Mouse (Mus musculus) limb, embryonic 13.5 days (tissue): Measurements from ENCODE around the gene BC024978. TPM values are rescaled to one million over a fixed set of nuclear protein-coding genes. Genes with fewer than 3 reads are reported as not detected.
A peak's percentile ranks its signal among the peaks of the same experiment; 100 is the strongest.

Experiments used
- ATAC-seq: fragments of 200-750 bp; cut with Nextera tagmentation; 2 replicates; pipeline ENCODE4 v1.8.0; 2017; ENCODE audit warnings: low read depth, moderate number of reproducible peaks, moderate TSS enrichment; ENCODE audit not compliant: low FRiP score
- H3K27ac ChIP-seq: fragments of 300-500 bp; sonication (generic); 2 replicates; pipeline ENCODE4 v1.5.1; 2015; ENCODE audit warnings: inconsistent platforms, mild to moderate bottlenecking, moderate library complexity
- H3K27me3 ChIP-seq: fragments of 300-500 bp; sonication (generic); 2 replicates; pipeline ENCODE4 v1.6.1; 2015; ENCODE audit warnings: mild to moderate bottlenecking, inconsistent platforms
- H3K36me3 ChIP-seq: fragments of 300-500 bp; sonication (generic); 2 replicates; pipeline ENCODE4 v1.6.1; 2015; ENCODE audit warnings: inconsistent platforms, mild to moderate bottlenecking, moderate library complexity
- H3K4me1 ChIP-seq: fragments of 300-500 bp; sonication (generic); 2 replicates; pipeline ENCODE4 v1.6.1; 2015; ENCODE audit warnings: inconsistent platforms
- H3K4me2 ChIP-seq: fragments of 300-500 bp; sonication (generic); replicated peaks from 2 replicates; pipeline ENCODE4 v1.6.1; 2015; ENCODE audit warnings: inconsistent platforms, mild to moderate bottlenecking, moderate library complexity
- H3K4me3 ChIP-seq: fragments of 300-500 bp; sonication (generic); 2 replicates; pipeline ENCODE4 v1.5.1; 2015; ENCODE audit warnings: moderate library complexity, mild to moderate bottlenecking, inconsistent platforms
- H3K9ac ChIP-seq: fragments of 300-500 bp; sonication (generic); 2 replicates; pipeline ENCODE4 v1.6.1; 2015; ENCODE audit warnings: mild to moderate bottlenecking, inconsistent platforms
- H3K9me3 ChIP-seq: fragments of 300-500 bp; sonication (generic); 2 replicates; pipeline ENCODE4 v1.6.1; 2016; ENCODE audit warnings: inconsistent platforms
- WGBS: fragments of 180-500 bp; shearing (Covaris S2); methylation state at CpG from one replicate; pipeline ENCODE4 v1.1.7; 2015; 5-methylcytosine and 5-hydroxymethylcytosine counted together
- polyA plus RNA-seq: library from polyadenylated mRNA; unstranded; fragments of >200 nt; fragmentation: Nextera tagmentation; extraction: Ambion mirVana; gene quantifications from 2 replicates; pipeline ENCODE4 v1.2.1, GENCODE M21; 2015

BC024978 gene
- 3.6 TPM in 2 replicates for polyA plus RNA-seq

DNA sequence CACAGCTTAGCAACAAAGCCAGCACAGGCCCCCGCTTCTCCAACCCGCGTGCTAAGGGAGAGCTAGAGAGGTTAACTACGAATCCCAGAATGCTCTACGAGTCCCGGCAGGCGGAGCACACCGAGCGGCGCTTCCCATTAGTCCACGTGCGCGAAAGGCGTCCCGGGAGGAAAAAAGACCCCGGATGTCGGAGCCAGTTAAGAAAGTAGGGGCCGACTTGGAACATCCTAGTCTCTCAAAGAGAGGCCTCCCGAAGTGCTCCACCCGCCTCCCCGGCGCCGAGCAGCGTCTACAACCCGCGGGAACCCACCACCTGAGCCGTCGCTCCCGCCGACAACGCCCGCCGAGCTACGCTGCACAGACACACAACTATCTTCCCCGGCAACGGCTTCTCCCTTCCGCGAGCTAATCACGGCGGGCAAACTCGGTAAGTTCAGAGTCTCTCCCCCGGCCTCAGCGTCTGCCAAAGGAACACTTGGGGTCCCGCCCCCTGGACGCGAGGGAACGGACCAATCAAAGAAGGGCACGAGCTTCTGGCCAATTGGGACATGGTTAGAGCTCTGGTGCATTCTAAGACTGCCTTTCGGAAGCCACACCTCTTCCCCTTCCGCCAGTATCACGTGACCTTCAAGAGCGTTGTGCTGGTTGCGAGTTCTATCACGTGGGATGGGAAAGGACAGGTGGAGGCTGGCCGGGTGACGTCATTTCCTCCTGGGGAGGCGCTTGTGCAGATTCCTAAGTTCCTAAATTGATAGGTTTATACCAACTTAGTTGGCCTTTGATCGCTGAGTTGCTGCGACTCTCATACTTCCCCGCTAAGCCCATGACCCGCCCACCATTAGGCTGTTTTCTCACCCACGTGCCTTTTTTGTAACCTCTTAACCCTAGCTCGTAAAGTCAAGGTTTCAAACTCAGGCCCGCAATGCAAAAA is at the start of gene BC024978, which contains the start of gene Snrpa:
TSS of gene BC024978 (plus strand) at position 101 of the 931 bp plus-strand sequence.
TSS of gene Snrpa (minus strand) at position 591 of the 931 bp plus-strand sequence.
- peaks cover 44% of the 10 kb centered on the region for H3K36me3 ChIP-seq
- under 1% methylated on average over 64 of the region's 64 CpGs for WGBS
- H3K4me2 ChIP-seq: peak within 1 kb of the TSS; percentile 82
- peak within 1 kb of the TSS; percentile 99 for H3K27ac ChIP-seq
- H3K27me3 ChIP-seq: no peaks in the 10 kb centered on the region
- ATAC-seq: peak; percentile 99
- H3K4me1 ChIP-seq: peaks cover 18% of the 10 kb centered on the region
- peak within 1 kb of the TSS; percentile 86 for H3K9ac ChIP-seq
- peak within 1 kb of the TSS; percentile 80 for H3K4me3 ChIP-seq
- no peaks in the 10 kb centered on the region for H3K9me3 ChIP-seq

DNA sequence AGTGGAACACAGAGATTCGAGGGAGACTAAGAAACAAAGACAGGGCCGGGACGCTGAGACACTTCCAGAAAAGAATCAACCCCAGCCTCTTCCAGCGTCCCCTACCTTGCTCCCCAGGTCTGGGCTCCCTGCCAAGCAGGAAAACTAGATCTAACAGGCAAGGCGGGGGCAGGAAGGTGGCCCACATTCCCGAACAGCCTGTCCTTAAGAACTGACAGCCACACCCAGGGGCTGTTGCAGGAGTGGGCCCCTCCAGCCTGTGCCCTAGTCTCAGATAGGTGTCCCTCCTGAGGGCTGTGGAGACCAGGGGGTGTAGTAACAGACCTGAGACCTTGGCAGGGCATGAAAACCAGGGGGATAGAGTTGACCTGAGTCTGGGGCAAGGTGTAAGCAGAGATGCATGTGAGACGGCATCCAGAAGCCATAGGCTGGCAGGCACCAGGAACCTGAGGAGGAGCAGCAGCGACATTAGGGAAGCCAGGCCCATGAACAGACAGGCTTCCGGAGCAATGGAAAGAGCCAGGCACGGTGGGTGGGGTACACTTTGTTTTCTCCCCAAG is 42.3 kb upstream of the BC024978 start, which contains the start of gene Cyp2t4:
TSS of gene Cyp2t4 (plus strand) at position 510 of the 560 bp plus-strand sequence.
- no peaks in the 10 kb centered on the region for H3K27me3 ChIP-seq
- peak within 1 kb of the TSS; percentile 48; the same call in 1 of the 2 replicates for H3K27ac ChIP-seq
- H3K9ac ChIP-seq: peak within 1 kb of the TSS; percentile 31; the same call in 1 of the 2 replicates
- H3K9me3 ChIP-seq: no peaks in the 10 kb centered on the region
- 56% methylated on average over 10 of the region's 10 CpGs for WGBS
- peaks cover 8% of the 10 kb centered on the region for H3K4me1 ChIP-seq
- H3K36me3 ChIP-seq: peaks cover 13% of the 10 kb centered on the region
- no peak within 1 kb of the TSS for H3K4me3 ChIP-seq
- no peak within 1 kb of the TSS for H3K4me2 ChIP-seq
- ATAC-seq: no peak

DNA sequence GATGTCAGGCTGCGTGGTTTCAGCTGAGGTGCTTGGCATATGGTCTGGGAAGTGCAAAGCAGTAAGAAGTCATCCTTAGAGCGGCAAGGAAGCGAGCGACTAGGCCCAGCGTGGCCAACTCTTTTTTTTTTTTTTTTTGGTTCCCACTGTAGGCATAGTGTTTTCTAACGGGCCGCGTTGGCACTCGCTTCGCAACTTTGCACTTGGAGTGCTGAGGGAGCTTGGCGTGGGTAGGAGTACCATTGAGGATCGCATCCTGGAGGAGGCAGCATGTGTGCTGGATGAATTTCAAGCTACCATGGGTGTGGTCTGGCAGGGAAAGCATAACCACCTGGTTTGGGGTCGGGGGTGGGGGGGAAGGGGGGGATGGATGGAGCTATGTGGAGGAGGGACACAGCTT is 39.6 kb upstream of the BC024978 start:
- no peak for ATAC-seq
- Histone ChIP-seq H3K4me2 (no peak overlapping the region), H3K4me3 (no peak overlapping the region), H3K9me3 (no peaks in the 10 kb centered on the region), H3K36me3 (peaks cover 35% of the 10 kb centered on the region), H3K27me3 (no peaks in the 10 kb centered on the region), H3K27ac (no peak overlapping the region), H3K9ac (no peak overlapping the region), H3K4me1 (peaks cover 14% of the 10 kb centered on the region)
- WGBS: 79% methylated on average over 13 of the region's 13 CpGs

DNA sequence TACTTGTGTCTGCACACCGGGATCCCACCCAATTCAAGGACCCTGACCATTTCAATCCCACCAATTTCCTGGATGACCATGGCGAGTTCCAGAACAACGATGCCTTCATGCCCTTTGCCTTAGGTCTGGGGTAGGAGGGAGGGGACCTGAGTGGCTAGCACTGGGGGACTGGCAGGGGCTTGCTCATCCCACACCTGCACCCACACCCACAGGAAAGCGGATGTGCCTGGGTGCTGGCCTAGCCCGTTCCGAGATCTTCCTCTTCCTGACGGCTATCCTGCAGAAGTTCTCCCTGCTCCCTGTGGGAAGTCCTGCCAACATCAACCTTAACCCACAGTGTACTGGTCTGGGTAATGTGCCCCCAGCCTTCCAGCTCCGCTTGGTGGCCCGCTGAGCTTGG is 37.4 kb upstream of the BC024978 start:
- WGBS: 92% methylated on average over 9 of the region's 9 CpGs

DNA sequence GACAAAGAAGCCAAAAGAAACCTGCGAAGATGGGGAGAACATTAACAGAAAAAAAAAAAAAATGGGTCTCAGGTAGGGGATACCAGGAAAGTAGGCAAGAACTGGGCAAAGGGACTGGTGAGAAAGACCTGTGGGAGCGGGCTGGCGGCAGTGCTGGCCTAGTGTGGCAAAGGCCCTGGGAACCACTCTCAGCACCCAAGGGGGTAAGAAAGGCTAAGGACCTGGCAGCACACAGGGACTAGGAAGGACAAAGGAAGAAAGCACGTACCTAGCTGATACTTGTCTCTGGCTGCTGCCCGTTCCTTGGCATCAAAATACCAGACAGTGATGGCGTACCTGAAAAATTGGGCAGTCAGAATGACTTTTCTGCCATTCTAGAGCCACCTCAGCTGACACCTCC is 36.3 kb upstream of the BC024978 start:
- Histone ChIP-seq H3K9ac (no peak overlapping the region), H3K27me3 (no peaks in the 10 kb centered on the region), H3K27ac (no peak overlapping the region), H3K4me1 (peaks cover 29% of the 10 kb centered on the region), H3K4me2 (no peak overlapping the region), H3K36me3 (peaks cover 67% of the 10 kb centered on the region), H3K9me3 (no peaks in the 10 kb centered on the region), H3K4me3 (no peak overlapping the region)
- 97% methylated on average over 6 of the region's 6 CpGs for WGBS
- ATAC-seq: no peak

More for the DNA sequence above, 37.4 kb upstream of the BC024978 start:
- Histone ChIP-seq H3K4me3 (no peak overlapping the region), H3K9me3 (no peaks in the 10 kb centered on the region), H3K4me2 (no peak overlapping the region), H3K4me1 (peaks cover 23% of the 10 kb centered on the region), H3K9ac (no peak overlapping the region), H3K36me3 (peaks cover 57% of the 10 kb centered on the region), H3K27ac (no peak overlapping the region), H3K27me3 (no peaks in the 10 kb centered on the region)
- ATAC-seq: no peak

DNA sequence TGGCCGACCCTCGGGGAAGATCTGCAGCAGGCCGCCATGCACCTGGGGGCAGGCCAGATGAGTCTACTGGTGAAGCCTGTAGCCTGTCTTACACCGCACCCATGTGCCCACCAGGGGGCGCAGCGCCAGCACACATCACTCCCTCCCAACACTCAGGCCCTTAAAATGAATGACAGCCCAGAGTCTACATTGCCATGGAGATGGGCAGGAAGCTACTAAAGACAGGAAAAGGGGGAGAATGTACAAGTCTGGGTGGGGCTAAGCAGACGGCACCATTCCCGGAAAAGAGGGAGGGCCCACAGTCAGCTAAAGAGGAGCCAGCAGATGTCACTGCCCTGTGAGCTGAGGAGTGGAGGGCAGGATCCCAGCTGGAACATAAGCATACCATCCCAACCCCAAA is 35.7 kb upstream of the BC024978 start:
- Histone ChIP-seq H3K9ac (no peak overlapping the region), H3K27ac (no peak overlapping the region; the same call in 1 of the 2 replicates), H3K4me3 (no peak overlapping the region), H3K9me3 (no peaks in the 10 kb centered on the region), H3K4me2 (0 out of 2 replicates have a peak overlapping the region, but pooled peaks have one; percentile 11), H3K27me3 (no peaks in the 10 kb centered on the region), H3K4me1 (peaks cover 35% of the 10 kb centered on the region), H3K36me3 (peaks cover 73% of the 10 kb centered on the region)
- ATAC-seq: peak; percentile 92
- WGBS: 16% methylated on average over 8 of the region's 8 CpGs

DNA sequence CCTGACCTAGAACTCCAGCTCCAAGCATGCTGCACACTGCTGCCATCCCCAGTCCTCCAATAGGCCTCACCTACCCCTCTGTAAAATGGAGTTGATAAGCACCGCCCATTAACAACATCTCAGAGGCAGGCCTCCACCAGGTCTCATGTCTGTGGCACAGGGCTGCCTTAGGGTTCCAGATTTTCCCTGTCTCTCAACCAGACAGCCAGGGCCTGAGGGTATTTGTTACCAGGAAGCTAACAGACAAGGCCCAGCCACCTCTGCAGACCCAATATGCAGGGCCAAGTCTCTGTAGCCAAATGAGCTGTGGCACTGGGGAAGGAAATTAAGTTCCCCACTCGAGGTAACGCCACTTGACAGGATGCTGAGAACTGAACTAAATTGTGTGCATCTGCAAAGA is 34.7 kb upstream of the BC024978 start:
- ATAC-seq: no peak
- H3K36me3 ChIP-seq: peaks cover 77% of the 10 kb centered on the region
- no peaks in the 10 kb centered on the region for H3K27me3 ChIP-seq
- no peak overlapping the region for H3K4me2 ChIP-seq
- H3K9me3 ChIP-seq: no peaks in the 10 kb centered on the region
- H3K4me1 ChIP-seq: peaks cover 44% of the 10 kb centered on the region
- no peak overlapping the region for H3K27ac ChIP-seq
- WGBS: 86% methylated on average over 3 of the region's 3 CpGs
- no peak overlapping the region for H3K4me3 ChIP-seq
- H3K9ac ChIP-seq: 0 out of 2 replicates have a peak overlapping the region, but pooled peaks have one; percentile 19

DNA sequence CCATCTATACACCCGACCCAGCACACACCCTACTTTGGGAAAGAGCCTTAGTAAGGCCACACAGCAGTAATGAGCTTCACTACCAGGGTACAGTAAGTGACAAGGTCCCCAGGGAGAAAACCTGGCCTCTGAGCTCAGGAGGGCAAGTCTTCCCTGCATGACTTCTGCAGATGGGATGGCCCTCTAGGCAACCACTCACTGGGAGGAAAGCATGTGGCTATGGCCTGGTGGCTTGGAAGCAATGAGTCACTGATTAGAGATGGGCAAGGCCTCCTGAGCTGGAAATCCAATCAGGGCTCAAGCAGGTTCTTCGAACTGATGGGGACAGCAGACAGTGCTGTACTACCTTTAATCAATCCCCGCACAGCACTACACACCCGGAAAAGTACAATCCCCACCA is 33.8 kb upstream of the BC024978 start:
- H3K4me2 ChIP-seq: no peak overlapping the region
- no peaks in the 10 kb centered on the region for H3K9me3 ChIP-seq
- no peak overlapping the region for H3K4me3 ChIP-seq
- peaks cover 44% of the 10 kb centered on the region for H3K4me1 ChIP-seq
- H3K27ac ChIP-seq: no peak overlapping the region
- H3K9ac ChIP-seq: 0 out of 2 replicates have a peak overlapping the region, but pooled peaks have one; percentile 19
- H3K36me3 ChIP-seq: peaks cover 77% of the 10 kb centered on the region
- H3K27me3 ChIP-seq: no peaks in the 10 kb centered on the region
- 87% methylated on average over 4 of the region's 4 CpGs for WGBS
- ATAC-seq: no peak

DNA sequence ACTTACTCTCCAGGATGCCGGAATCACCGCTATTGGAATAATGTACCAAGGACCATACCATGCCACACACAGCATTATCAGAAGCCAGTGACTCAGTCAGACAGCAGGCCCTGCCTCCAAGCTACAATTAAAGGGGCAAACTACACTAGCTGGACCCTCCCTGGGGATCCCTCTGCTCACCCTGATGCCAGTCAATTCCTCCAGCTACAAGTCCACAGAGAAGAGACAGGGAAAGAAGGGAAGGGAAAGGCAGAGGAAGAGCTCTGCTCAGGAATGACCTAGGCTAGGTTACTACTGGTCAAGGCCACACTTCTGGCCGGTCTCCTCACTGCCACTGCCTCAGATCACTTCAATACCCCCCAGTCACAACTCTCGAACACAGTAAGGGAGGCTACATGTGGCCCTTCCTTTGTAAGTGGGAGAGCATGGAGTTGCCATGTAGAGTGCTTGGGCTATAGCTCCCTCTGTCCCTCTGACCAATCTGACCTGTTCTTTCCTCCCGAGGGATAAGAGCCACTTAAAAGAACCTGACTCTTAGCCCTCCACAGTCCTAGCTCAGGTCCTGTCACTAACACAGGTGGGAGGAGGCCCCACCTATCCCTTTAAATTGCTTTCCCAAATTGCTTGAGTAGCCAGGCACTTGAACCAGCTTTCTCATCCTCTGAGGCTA is 32.7 kb upstream of the BC024978 start:
- Histone ChIP-seq H3K36me3 (peaks cover 68% of the 10 kb centered on the region), H3K9me3 (no peaks in the 10 kb centered on the region), H3K4me3 (peak overlapping the region; percentile 11; the same call in 1 of the 2 replicates), H3K27ac (no peak overlapping the region), H3K27me3 (no peaks in the 10 kb centered on the region), H3K9ac (peak overlapping the region; percentile 75), H3K4me2 (peak overlapping the region; percentile 83), H3K4me1 (peaks cover 53% of the 10 kb centered on the region)
- WGBS: 84% methylated on average over 5 of the region's 5 CpGs
- ATAC-seq: no peak

DNA sequence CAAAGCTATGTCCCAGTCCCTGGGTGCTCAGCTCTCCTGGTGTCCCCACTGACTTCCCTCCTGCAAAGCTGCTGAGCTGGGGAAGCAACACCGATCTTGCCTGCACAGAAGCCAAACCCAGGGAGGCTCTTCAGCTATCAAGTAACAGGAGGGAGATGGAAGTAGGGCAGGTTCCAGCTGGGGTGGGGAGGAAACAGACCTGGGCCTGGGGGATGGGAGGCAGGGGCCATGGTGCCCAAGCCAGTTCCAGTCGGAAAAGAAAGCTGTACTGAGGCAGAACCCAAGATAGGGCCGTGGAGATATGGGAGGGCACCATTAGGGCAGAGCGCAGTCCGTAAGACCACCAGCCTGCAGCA is 32.2 kb upstream of the BC024978 start:
- ATAC-seq: no peak
- Histone ChIP-seq H3K4me1 (peaks cover 54% of the 10 kb centered on the region), H3K27ac (no peak overlapping the region), H3K4me2 (peak overlapping the region; percentile 83), H3K9me3 (no peaks in the 10 kb centered on the region), H3K36me3 (peaks cover 63% of the 10 kb centered on the region), H3K9ac (peak overlapping the region; percentile 75), H3K4me3 (peak overlapping the region; percentile 11; the same call in 1 of the 2 replicates), H3K27me3 (no peaks in the 10 kb centered on the region)
- 85% methylated on average over 5 of the region's 5 CpGs for WGBS

DNA sequence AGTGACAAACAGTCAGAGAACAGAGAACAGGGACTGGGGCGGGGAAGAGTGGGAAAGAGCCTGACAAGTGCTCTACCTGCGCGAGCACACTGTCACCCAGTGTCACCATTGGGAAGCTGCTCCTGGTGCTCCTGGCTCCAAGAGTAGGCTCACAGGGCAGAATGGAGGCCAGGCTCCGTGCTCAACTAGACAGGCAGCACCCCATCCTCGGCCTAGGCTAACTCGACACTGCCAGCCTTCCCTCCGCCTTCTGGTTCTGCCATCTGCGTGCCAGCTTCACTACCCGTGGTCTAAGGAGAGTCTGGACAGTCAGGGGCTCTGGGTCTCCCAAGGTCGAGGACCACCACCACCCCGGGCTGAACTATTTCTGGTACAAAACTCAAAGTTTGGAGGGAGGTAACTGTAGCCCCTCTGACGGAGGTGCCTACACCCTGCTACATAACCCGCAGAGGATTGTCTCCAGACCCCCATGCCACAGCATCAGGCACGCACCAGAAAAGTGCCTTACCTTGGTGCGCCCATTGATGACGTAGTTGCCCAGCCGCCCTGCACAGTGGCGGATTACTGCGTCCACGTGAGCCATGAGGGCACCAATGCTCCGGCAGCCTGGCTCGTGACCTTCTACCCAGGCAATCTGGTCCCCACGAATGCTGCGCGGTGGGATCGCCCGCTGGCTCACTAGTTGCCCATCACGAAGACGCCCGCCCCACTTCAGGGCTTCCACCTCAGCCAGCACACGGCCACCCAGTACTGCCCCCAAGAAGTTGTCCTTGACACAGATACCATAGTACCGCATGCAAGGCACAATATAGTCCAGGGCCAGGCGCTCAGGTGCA is 31.3 kb upstream of the BC024978 start:
- H3K27me3 ChIP-seq: no peaks in the 10 kb centered on the region
- peak overlapping the region; percentile 75 for H3K9ac ChIP-seq
- peaks cover 60% of the 10 kb centered on the region for H3K36me3 ChIP-seq
- 82% methylated on average over 33 of the region's 33 CpGs for WGBS
- H3K9me3 ChIP-seq: no peaks in the 10 kb centered on the region
- ATAC-seq: no peak
- H3K27ac ChIP-seq: no peak overlapping the region
- peaks cover 54% of the 10 kb centered on the region for H3K4me1 ChIP-seq
- H3K4me3 ChIP-seq: peak overlapping the region; percentile 60
- H3K4me2 ChIP-seq: peak overlapping the region; percentile 83
